Mouse (Mus musculus) T-cell, adult 2 months (primary cell): Measurements from ENCODE around the gene Brd7.

Experiments used
- DNase-seq: peaks from one replicate; pipeline ENCODE4 v3.0.0; 2022; ENCODE audit warnings: low spot score

Gene Brd7

DNA sequence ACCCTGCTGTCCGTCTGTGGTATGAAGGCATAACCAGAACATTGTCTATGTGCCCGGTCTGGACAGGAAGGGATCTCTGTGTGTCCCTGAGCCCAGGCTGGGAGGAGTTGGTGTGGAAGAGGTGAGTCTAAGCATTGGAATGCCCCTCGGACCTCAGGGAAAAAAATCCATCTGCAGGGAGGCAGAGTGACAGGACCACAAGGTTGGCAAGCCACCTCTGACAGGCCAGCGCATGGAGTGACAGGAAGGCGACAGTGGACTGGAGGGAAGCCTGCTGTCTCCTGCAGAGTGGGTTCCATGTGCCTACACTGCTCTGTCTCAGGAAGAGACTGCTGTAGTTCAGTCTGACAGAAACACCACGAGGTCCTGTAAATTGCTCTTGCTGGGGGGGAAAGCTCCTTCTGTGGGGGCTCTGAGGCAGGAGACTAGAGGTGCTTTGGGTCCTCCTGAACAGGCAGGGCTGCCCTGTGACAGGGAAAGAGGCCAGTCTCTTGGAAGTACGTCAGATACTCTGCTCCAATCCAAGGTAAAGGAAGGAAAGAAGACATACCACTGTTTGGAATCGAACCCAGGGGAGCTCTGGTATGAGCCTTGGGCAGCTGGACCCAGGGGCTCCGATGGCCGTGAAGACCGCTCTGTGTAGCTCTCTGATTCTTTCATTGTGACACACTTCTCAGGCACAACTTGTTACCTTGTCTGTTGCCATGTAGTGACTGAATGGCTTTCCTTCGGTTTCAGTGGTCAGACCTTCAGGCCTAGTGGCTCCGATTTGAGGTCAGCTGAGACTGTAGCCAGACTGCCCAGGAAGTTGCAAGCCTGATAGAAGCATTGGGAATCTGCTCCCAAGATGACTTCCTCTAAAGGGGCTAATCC, 78.5 kb downstream of the Brd7 start:
- DNase-seq = no peak

DNA sequence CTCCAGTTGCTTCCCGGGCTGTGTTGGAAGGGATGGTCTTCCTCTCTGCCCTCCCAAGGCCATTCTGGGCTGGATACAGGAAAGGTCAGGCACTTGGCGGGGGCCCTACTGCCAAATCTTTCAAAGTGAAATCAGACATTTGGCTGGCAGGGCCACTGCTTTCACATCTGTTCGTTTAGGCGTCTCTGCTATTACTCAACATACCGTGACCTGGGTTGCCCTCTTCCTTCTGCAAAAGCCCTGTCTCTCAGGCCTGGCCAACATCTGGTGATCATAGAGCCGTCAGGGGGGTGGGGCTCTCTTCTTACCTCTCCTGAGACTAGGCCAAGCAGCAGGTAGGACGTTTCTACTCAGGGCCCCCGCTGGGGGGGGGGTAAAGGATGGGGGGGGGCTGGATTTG, 79.3 kb downstream of the Brd7 start:
- no peak for DNase-seq
